Mouse (Mus musculus) embryonic facial prominence, embryonic 10.5 days (tissue): Measurements from ENCODE around the gene Emp1. TPM values are rescaled to one million over a fixed set of nuclear protein-coding genes. Genes with fewer than 3 reads are reported as not detected.

Source experiments
- polyA plus RNA-seq: library from polyadenylated mRNA; unstranded; fragments of >200 nt; fragmentation: Nextera tagmentation; extraction: Ambion mirVana; gene quantifications from 2 replicates; pipeline ENCODE4 v1.2.1, GENCODE M21; 2016

The Emp1 gene
- polyA plus RNA-seq, 1 experiment from 2014 or later, result 7.7 TPM

Other genes with a start within 250 kb of the Emp1 start
- gene Gprc5d, start 244.3 kb upstream of the Emp1 start, polyA plus RNA-seq, result not detected in 2 replicates
- gene Fam234b, start 164.6 kb upstream of the Emp1 start, polyA plus RNA-seq, result 18.4 and 20.1 TPM in 2 replicates
- 4.1 and 5.2 TPM in 2 replicates for gene Hebp1, start 164.5 kb upstream of the Emp1 start, polyA plus RNA-seq
- 0.29 and 0.55 TPM in 2 replicates for gene Gsg1, start 108.2 kb upstream of the Emp1 start, polyA plus RNA-seq
- not detected in 2 replicates for gene Pbp2, start 52.1 kb upstream of the Emp1 start, polyA plus RNA-seq